Mouse (Mus musculus) retina, embryonic 14.5 days (tissue): ENCODE data around the gene Olfr484.
"Not testable (repeated sequence)": the region's sequence is repeated elsewhere in the genome, so short reads cannot be mapped to it uniquely, and the experiment has no call there.

Experiments
- DNase-seq: peaks from one replicate; pipeline ENCODE4 v3.0.0-alpha.2; 2015; ENCODE audit warnings: low spot score

Olfr484 gene

DNA sequence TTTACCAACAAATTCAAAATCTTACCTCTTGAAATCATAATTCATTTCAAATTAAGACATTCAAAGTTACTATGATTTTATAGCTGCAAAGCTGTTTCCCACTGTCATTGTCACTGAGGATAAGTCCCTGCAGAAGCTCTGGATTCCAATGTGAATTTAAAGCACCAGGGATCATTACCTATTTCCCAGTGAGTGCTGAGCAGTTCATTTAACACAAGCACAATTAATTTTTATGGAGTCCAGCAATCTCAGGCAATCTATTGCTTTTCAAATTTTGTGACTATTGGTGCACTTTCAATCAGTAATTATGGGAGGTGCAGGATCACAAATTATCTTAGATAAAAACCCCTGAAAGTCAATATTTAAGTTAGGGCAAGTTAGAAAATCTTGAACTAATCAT lies at the start of gene Olfr484:
Olfr484 (minus strand) TSS at position 101 of the 400 bp plus-strand sequence.
- no peak for DNase-seq

DNA sequence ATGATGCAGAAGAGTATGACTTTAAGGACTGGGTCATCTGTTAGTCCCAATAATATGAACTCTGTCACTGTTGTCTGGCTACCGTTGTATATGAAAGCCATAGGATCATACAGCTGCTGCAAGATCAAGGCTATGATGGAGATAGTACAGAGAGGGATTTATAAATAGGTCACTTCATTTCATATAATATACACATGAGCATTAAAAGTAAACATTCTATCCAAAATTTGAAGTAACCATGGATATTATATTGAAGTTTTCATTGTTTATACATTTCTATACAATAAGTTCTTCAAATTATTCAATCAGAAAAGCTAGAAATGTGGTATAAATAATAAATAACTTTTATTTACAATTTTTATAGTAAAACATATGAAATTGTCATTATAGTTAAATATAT lies 45.4 kb upstream of the Olfr484 start, which contains the start of gene Olfr486:
Olfr486 (minus strand) TSS at position 101 of the 400 bp plus-strand sequence.
- DNase-seq = not testable (repeated sequence)

DNA sequence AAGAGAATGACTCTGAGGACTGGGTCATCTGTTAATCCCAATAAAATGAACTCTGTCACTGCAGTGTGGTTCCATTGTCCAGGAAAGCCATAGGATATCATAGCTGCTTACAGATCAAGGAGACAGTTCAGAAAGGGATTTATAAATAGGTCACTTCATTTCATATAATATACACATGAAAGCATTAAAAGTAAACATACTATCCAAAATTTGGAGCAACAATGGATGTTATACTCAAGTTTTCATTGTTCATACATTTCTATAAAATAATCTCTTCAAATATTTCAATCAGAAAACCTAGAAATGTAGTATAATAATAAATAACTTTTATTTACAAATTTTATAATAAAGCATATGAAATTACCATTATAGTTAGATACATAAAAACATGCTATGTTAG lies 32.5 kb upstream of the Olfr484 start, which contains the start of gene Olfr485:
Olfr485 (minus strand) TSS at position 101 of the 400 bp plus-strand sequence.
- DNase-seq = no peak

DNA sequence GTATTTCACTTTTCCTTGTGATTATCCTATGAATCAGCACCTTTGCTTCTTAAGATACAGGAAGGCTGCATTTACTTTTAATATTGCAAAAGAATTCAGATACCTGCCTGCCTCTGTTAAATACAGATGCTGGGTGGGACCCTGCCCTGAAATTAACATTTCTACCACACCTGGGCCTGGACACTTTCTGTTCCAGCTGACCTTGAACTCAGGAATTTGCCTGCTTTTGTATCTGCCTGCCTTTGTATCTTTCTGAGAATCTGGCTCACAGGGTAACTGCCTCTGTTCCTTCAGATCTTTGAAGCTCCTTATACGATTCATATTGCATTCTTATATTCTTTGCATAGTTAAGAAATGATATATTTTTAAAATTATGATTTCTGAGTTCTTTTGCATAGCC lies 5.8 kb downstream of the Olfr484 start:
- no peak for DNase-seq

DNA sequence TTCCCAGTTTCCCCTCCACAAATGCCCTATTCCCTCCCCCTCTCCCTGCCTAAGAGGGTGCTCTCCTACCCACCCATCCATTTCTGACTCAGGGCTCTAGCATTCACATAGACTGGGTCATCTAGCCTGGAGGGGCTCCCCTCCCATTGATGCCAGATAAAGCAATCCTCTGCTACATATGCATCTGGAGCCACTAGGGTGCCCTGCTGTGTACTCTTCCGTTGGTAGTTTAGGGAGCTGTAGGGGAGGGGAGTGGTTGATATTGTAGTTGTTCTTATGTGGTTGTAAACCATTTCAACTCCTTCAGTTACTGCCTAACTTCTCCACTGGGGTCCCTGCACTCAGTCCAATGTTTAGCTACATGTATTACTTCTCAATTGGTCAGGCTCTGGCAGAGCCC lies 6.6 kb downstream of the Olfr484 start:
- no peak for DNase-seq

DNA sequence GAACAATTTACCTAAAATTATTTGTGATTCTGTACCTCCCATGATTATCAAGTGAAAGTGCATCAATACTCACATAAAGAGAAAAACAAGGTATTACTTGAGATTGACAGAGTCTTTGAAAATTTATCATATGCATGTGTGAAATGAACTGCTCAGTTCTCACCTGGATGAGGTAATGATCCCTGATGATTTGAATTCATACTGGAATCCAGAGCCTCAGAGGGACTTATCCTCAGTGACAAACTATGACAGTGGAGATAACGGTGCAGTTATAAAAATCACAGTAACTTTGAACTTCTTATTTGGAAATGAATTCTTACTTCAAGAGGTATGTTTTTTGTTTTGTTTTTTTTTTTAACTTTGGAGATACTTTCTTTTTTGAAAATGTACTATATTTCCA lies 26.7 kb downstream of the Olfr484 start, which contains the start of gene Olfr483:
Olfr483 (plus strand) TSS at position 301 of the 400 bp plus-strand sequence.
- DNase-seq = no peak

DNA sequence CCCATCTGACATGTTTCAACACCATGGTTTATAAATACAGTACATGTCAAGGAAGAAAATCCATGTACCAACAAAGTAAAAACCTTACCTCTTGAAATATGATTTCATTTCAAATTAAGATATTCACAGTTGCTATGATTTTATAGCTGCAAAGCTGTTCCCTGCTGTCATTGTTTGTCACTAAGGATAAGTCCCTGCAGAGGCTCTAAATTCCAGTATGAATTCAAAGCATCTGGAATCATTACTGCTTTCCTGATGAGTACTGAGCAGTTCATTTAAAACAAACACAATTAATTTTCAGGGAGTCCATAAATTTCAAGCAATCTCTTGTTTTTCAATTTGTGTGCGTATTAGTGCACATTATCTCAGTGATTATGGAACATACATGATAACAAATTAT lies 29.8 kb downstream of the Olfr484 start, which contains the start of gene Olfr482:
Olfr482 (minus strand) TSS at position 101 of the 400 bp plus-strand sequence.
- DNase-seq = no peak

DNA sequence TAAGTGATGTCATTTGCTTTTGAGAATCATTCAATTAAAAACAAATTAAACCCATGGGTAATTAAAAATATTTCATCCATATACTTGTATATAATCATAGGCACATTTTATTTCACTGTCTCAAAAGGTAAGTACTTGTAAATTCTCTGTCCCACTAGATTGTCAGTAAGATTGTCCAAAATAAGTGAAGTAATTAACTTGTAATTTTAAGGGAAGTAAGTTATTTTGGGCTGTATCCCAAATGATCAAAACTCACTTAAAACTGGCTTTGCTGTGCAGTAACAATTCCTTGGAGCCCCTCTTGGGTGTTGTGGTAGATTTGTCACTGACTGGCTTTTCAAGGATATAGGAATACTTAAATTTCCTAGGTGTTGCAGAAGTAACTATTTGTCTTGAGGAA lies 47.7 kb downstream of the Olfr484 start, which contains the start of gene Olfr481:
Olfr481 (plus strand) TSS at position 301 of the 400 bp plus-strand sequence.
- DNase-seq = no peak
